Mouse (Mus musculus): ENCODE measurements at regions not wholly inside any gene's neighbourhood (a gene's known extent, or its start where the extent isn't known, plus 50 kb on each side); places are given as distances from the start of the nearest gene placed in this dataset.

DNA sequence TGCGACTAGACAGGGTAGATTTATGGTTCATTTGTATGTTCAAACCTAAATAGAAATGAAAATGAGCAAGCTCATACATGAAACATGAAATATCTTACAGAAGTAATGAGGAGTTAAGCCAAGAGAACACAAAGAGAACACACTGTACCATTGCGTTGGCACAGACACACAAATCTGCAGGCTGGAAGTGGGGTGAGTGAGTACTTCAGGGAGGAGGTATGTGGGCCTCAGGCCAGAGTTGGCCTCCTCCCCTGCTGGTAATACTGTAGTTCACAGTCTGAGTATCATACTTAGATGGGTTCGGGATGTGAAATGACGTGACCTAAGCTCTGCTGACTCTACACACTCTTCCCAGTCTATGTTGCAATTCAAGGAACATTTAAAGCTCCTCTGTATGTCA is 624.1 kb downstream of the Rnf144a start:
- TF ChIP-seq CTCF (conservative IDR thresholded peaks at IDR 0.05 in 1 of 2, IDR thresholded peaks at IDR 0.05 in 1 of 2; ENCODE audit: low read depth in 2 of 2, low read length in 2 of 2) (no peak), E2F4 (IDR thresholded peaks at IDR 0.05; ENCODE audit: insufficient replicate concordance, low read depth, low read length) (no peak), POLR2A (IDR thresholded peaks at IDR 0.05; ENCODE audit: low read depth, low read length) (no peak), ETS1 (conservative IDR thresholded peaks at IDR 0.05; ENCODE audit: low read depth, low read length) (no peak)
